Mouse (Mus musculus) heart, embryonic 11.5 days (tissue): Measurements from ENCODE around the gene Nek2. TPM values are rescaled to one million over a fixed set of nuclear protein-coding genes. Genes with fewer than 3 reads are reported as not detected.

ENCODE experiments used
- ATAC-seq: fragments of 200-750 bp; cut with Nextera tagmentation; replicated peaks from 2 replicates; pipeline ENCODE4 v1.8.0; 2017; ENCODE audit warnings: moderate library complexity; ENCODE audit not compliant: insufficient number of reproducible peaks, low FRiP score, low TSS enrichment
- H3K27ac ChIP-seq: fragments of 300-500 bp; sonication (generic); 2 replicates; pipeline ENCODE4 v1.5.1; 2014; ENCODE audit warnings: mild to moderate bottlenecking, low read depth, low read length
- H3K27me3 ChIP-seq: fragments of 300-500 bp; sonication (generic); 2 replicates; pipeline ENCODE4 v1.6.1; 2014; ENCODE audit warnings: mild to moderate bottlenecking, low read length, mixed read lengths; ENCODE audit not compliant: control insufficient read depth, insufficient read depth
- H3K36me3 ChIP-seq: fragments of 300-500 bp; sonication (generic); 2 replicates; pipeline ENCODE4 v1.6.1; 2014; ENCODE audit warnings: mild to moderate bottlenecking, low read length, moderate library complexity, mixed read lengths; ENCODE audit not compliant: control insufficient read depth, insufficient read depth
- H3K4me1 ChIP-seq: fragments of 300-500 bp; sonication (generic); 2 replicates; pipeline ENCODE4 v1.6.1; 2014; ENCODE audit warnings: low read length; ENCODE audit not compliant: control insufficient read depth, insufficient read depth
- H3K4me2 ChIP-seq: fragments of 300-500 bp; sonication (generic); 2 replicates; pipeline ENCODE4 v1.6.1; 2014; ENCODE audit warnings: mild to moderate bottlenecking, moderate library complexity
- H3K4me3 ChIP-seq: fragments of 300-500 bp; sonication (generic); 2 replicates; pipeline ENCODE4 v1.5.1; 2014; ENCODE audit warnings: low read depth, low read length
- H3K9ac ChIP-seq: fragments of 300-500 bp; sonication (generic); 2 replicates; pipeline ENCODE4 v1.6.1; 2014; ENCODE audit warnings: mild to moderate bottlenecking, low read depth, low read length, moderate library complexity
- H3K9me3 ChIP-seq: fragments of 300-500 bp; sonication (generic); replicated peaks from 2 replicates; pipeline ENCODE4 v1.6.1; 2016; ENCODE audit warnings: low read length; ENCODE audit not compliant: control insufficient read depth
- WGBS: fragments of 180-500 bp; shearing (Covaris S2); extraction: QIAGEN DNeasy Blood & Tissue Kit; methylation state at CpG from one replicate; pipeline ENCODE4 v1.1.7; 2014; ENCODE audit not compliant: insufficient replicate concordance; 5-methylcytosine and 5-hydroxymethylcytosine counted together
- polyA plus RNA-seq: library from polyadenylated mRNA; unstranded; fragments of >200 nt; fragmentation: Nextera tagmentation; extraction: Ambion mirVana; gene quantifications from 2 replicates; pipeline ENCODE4 v1.2.1, GENCODE M21; 2014

The Nek2 gene
- polyA plus RNA-seq, 1 experiment from 2014 or later: 27.0 TPM

DNA sequence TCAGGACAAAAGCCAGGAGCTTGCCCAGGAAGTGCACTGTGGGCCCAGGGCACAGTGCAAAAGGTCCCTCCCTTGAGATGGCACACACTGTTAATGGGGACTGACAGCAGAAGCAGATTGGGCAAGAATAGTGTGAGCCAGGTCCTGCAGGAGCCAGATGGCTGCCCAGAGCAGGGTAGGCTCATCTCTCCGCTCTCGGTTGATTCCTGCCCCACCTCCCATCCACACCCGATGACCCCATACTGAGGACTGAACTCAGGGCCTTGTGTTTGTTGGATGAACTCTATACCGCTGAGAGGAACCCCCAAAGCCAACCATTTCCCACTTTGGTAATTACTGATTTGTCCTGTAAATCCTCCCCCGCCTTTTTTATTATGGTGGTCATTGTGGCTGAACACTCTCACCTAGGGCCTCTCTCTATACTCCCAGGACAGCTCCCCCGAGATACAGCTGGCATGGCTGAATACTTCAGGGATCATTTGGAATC is 3.1 kb upstream of the Nek2 start:
- 41% methylated on average over 6 of the region's 6 CpGs for WGBS
- ATAC-seq: no peak
- Histone ChIP-seq H3K27ac (no peak overlapping the region), H3K9me3 (no peaks in the 10 kb centered on the region), H3K36me3 (no peaks in the 10 kb centered on the region), H3K27me3 (no peaks in the 10 kb centered on the region), H3K4me1 (peaks cover 3% of the 10 kb centered on the region; the same call in 1 of the 2 replicates), H3K4me2 (no peak overlapping the region), H3K9ac (no peak overlapping the region), H3K4me3 (no peak overlapping the region)

DNA sequence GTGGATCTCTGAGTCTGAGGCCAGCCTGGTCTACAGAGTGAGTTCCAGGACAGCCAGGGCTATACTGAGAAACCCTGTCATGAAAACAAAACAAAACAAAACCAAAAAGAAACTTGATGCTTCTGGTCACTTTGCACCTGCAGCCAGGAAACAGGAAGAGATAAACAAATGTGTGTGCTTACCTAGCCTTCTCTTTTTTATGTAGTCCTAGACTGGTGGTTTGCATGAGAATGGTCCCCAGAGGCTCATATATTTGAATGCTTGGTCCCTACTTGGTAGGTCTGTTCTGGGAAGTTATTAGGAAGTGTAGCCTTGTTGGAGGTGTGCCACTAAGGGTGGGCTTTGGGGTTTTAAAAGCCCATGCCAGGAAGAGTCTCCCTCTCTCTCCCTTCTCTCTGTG is 2.2 kb upstream of the Nek2 start:
- no peak for ATAC-seq
- H3K9ac ChIP-seq: no peak overlapping the region

DNA sequence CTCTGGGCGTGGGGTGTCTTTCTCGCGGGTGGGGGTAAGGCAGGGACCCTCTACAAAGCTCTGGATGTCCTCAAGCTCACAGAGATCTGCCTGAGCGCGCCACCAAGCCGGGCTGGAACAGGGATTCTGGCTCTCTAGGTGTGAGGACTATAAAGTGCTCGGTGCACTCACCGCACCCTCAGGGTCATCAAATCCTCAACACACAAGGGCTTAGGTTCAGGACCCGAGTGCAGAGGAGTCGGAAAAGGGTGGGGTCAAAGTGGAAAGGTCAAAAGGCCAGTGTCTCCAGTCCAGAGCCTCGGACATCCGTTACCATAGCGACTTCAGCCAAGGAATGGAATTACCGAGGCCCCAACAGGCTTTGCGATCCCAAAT is 306 bp upstream of the Nek2 start:
- 5% methylated on average over 15 of the region's 15 CpGs for WGBS
- no peaks in the 10 kb centered on the region for H3K27me3 ChIP-seq
- no peaks in the 10 kb centered on the region for H3K9me3 ChIP-seq
- peak; percentile 10 for ATAC-seq
- peak overlapping the region; percentile 64 for H3K4me3 ChIP-seq
- H3K27ac ChIP-seq: no peak overlapping the region
- 0 out of 2 replicates have a peak, but pooled peaks cover 3% of the 10 kb centered on the region for H3K36me3 ChIP-seq
- peak overlapping the region; percentile 62 for H3K4me2 ChIP-seq
- 0 out of 2 replicates have a peak, but pooled peaks cover 3% of the 10 kb centered on the region for H3K4me1 ChIP-seq
- H3K9ac ChIP-seq: peak overlapping the region; percentile 44; the same call in 1 of the 2 replicates

More for the DNA sequence above, 2.2 kb upstream of the Nek2 start:
- Histone ChIP-seq H3K9me3 (no peaks in the 10 kb centered on the region), H3K4me2 (no peak overlapping the region), H3K27me3 (no peaks in the 10 kb centered on the region), H3K36me3 (no peaks in the 10 kb centered on the region), H3K4me1 (peaks cover 3% of the 10 kb centered on the region; the same call in 1 of the 2 replicates), H3K4me3 (no peak overlapping the region), H3K27ac (no peak overlapping the region)

- ATAC-seq: no peak
- 79% methylated on average over 3 of the region's 3 CpGs for whole genome bisulfite sequencing
- no peak overlapping the region for H3K4me2 ChIP-seq
- H3K9ac ChIP-seq: no peak overlapping the region
- H3K4me1 ChIP-seq: no peaks in the 10 kb centered on the region
- no peaks in the 10 kb centered on the region for H3K27me3 ChIP-seq
- H3K27ac ChIP-seq: no peak overlapping the region
- no peak overlapping the region for H3K4me3 ChIP-seq
- H3K9me3 ChIP-seq: no peaks in the 10 kb centered on the region
- H3K36me3 ChIP-seq: peaks cover 30% of the 10 kb centered on the region
Measured at GRCm38 (mm10) chr1:191829124-191829523, 7.9 kb downstream of the Nek2 start.

DNA sequence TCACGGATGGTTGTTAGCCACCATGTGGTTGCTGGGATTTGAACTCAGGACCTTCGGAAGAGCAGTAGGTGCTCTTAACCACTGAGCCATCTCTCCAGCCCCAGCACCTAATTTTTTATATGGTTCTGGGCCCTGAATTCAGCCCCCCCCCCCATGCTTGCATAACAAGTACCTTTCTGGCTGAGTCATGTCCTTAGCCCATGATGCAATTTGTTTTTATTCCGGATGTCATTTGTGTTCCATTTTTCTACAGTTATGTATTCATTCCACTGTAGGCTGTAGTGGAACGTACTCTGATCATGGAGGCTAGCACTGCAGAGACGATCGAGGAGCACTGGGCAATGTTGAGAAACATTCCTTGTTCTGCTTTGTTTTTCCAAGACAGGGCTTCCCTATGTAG is 12.2 kb downstream of the Nek2 start:
- peaks cover 20% of the 10 kb centered on the region for H3K36me3 ChIP-seq
- ATAC-seq: no peak
- no peak overlapping the region for H3K4me2 ChIP-seq
- H3K27me3 ChIP-seq: no peaks in the 10 kb centered on the region
- no peaks in the 10 kb centered on the region for H3K9me3 ChIP-seq
- no peaks in the 10 kb centered on the region for H3K4me1 ChIP-seq
- H3K27ac ChIP-seq: no peak overlapping the region
- no peak overlapping the region for H3K4me3 ChIP-seq
- 95% methylated on average over 6 of the region's 6 CpGs for WGBS
- no peak overlapping the region for H3K9ac ChIP-seq

DNA sequence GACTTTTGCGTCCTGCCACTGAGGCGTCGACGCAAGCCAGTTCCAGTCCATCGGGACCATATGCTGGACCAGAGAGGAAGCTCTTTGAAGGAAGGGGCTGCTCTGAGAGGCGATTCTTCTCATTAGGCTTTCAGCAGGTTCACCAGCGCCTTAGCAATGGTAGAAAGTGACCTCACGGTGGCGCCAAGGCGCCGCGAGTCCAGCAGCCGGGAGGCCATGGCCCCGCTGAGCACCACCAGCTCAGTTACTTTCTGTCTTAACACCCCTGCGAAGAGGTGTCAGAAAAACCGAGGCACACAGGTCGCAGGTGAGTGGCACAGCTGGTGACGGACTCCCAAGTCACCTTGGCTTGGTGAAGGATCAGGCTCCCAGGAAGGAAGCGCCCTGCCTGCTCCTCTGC is 13.6 kb downstream of the Nek2 start:
- 8% methylated on average over 19 of the region's 19 CpGs for WGBS
- Histone ChIP-seq H3K4me1 (peaks cover 12% of the 10 kb centered on the region), H3K27me3 (no peaks in the 10 kb centered on the region), H3K36me3 (peaks cover 20% of the 10 kb centered on the region), H3K4me3 (no peak overlapping the region), H3K9me3 (no peaks in the 10 kb centered on the region), H3K27ac (no peak overlapping the region), H3K4me2 (no peak overlapping the region), H3K9ac (no peak overlapping the region)
- ATAC-seq: peak; percentile 51; the same call in 1 of the 2 replicates

GRCm38 (mm10) chr1:191836318-191836985 is 15.2 kb downstream of the Nek2 start:
- ATAC-seq: no peak
- Histone ChIP-seq H3K27ac (no peak overlapping the region), H3K4me2 (no peak overlapping the region), H3K4me3 (no peak overlapping the region), H3K4me1 (peaks cover 17% of the 10 kb centered on the region), H3K9ac (no peak overlapping the region), H3K9me3 (no peaks in the 10 kb centered on the region), H3K36me3 (0 out of 2 replicates have a peak, but pooled peaks cover 4% of the 10 kb centered on the region), H3K27me3 (0 out of 2 replicates have a peak, but pooled peaks cover 4% of the 10 kb centered on the region)
- 74% methylated on average over 5 of the region's 5 CpGs for WGBS

GRCm38 (mm10) chr1:191837691-191838090 is 16.4 kb downstream of the Nek2 start:
- Histone ChIP-seq H3K4me1 (peaks cover 17% of the 10 kb centered on the region), H3K4me2 (no peak overlapping the region), H3K9me3 (no peaks in the 10 kb centered on the region), H3K4me3 (no peak overlapping the region), H3K36me3 (no peaks in the 10 kb centered on the region), H3K9ac (no peak overlapping the region), H3K27me3 (0 out of 2 replicates have a peak, but pooled peaks cover 4% of the 10 kb centered on the region), H3K27ac (no peak overlapping the region)
- WGBS: 74% methylated on average over 3 of the region's 3 CpGs
- ATAC-seq: no peak
